Mouse (Mus musculus): Measurements from ENCODE around the gene Glrx5. TPM values are rescaled to one million over a fixed set of nuclear protein-coding genes. Genes with fewer than 3 reads are reported as not detected.

Gene Glrx5
- total RNA-seq, 1 experiment from 2014 or later = 235 TPM

- DNase-seq = no peak
Measured at GRCm38 (mm10) chr12:105073708-105074107, 41.2 kb downstream of the Glrx5 start.

GRCm38 (mm10) chr12:105075496-105075895 lies 43.0 kb downstream of the Glrx5 start:
- DNase-seq = no peak

GRCm38 (mm10) chr12:105076511-105076910 lies 44.0 kb downstream of the Glrx5 start:
- no peak for DNase-seq

GRCm38 (mm10) chr12:105077232-105077631 lies 44.7 kb downstream of the Glrx5 start:
- DNase-seq = no peak

GRCm38 (mm10) chr12:105084171-105084570 lies 51.7 kb downstream of the Glrx5 start:
- DNase-seq = no peak

GRCm38 (mm10) chr12:105084816-105085215 lies 52.3 kb downstream of the Glrx5 start:
- no peak for DNase-seq

- no peak for DNase-seq
Measured at GRCm38 (mm10) chr12:105085296-105085695, 52.8 kb downstream of the Glrx5 start.

GRCm38 (mm10) chr12:105086781-105087180 lies 54.3 kb downstream of the Glrx5 start:
- no peak for DNase-seq

GRCm38 (mm10) chr12:105087353-105087752 lies 54.9 kb downstream of the Glrx5 start:
- no peak for DNase-seq

GRCm38 (mm10) chr12:105089231-105089630 lies 56.7 kb downstream of the Glrx5 start:
- DNase-seq = no peak

GRCm38 (mm10) chr12:105091604-105092003 lies 59.1 kb downstream of the Glrx5 start:
- DNase-seq = no peak

Small RNAs within 50 kb of the gene (microRNA-seq; reads per million reads assigned to microRNA genes)
- 3.1 to 5.0 reads per million in 2 experiments for gene Mir3069

Other genes starting within 250 kb of the Glrx5 start
- 8.5 and 12.4 TPM in 2 replicates for gene Clmn, start 167.6 kb upstream of the Glrx5 start, total RNA-seq (2021)
- gene Syne3, start 22.9 kb upstream of the Glrx5 start, total RNA-seq (2021) = 8.6 and 14.8 TPM in 2 replicates
- gene Tcl1b2, start 113.3 kb downstream of the Glrx5 start, total RNA-seq (2021) = not detected in 2 replicates
- gene Tcl1b1, start 127.0 kb downstream of the Glrx5 start, total RNA-seq (2021) = not detected in 2 replicates
- not detected in 2 replicates for gene Tcl1b5, start 143.7 kb downstream of the Glrx5 start, total RNA-seq (2021)
- not detected in 2 replicates for gene Tcl1b3, start 158.4 kb downstream of the Glrx5 start, total RNA-seq (2021)
- not detected in 2 replicates for gene Tcl1b4, start 169.3 kb downstream of the Glrx5 start, total RNA-seq (2021)
- gene Tcl1, start 190.1 kb downstream of the Glrx5 start, total RNA-seq (2021) = not detected in 2 replicates

All from adrenal gland, postnatal 25 days (tissue).